Mouse (Mus musculus) C2C12 (cell line): Measurements from ENCODE around the gene Kcnab2. TPM values are rescaled to one million over a fixed set of nuclear protein-coding genes. Genes with fewer than 3 reads are reported as not detected.

Experiments
- H3K27me3 ChIP-seq: one replicate; pipeline ENCODE4 v1.6.1; 2011; ENCODE audit not compliant: control insufficient read depth, insufficient read depth, insufficient read length
- H3K36me3 ChIP-seq: one replicate; pipeline ENCODE4 v1.6.1; 2011; ENCODE audit not compliant: control insufficient read depth, insufficient read depth
- H3K4me3 ChIP-seq: one replicate; pipeline ENCODE4 v1.5.1; 2011; ENCODE audit warnings: mild to moderate bottlenecking, control low read depth; ENCODE audit not compliant: poor library complexity, insufficient read depth, severe bottlenecking
- H3K79me2 ChIP-seq: one replicate; pipeline ENCODE4 v1.6.1; 2011; ENCODE audit not compliant: control insufficient read depth, insufficient read depth
- H3K79me3 ChIP-seq: one replicate; pipeline ENCODE4 v1.6.1; 2011; ENCODE audit warnings: low read depth, control low read depth
- H3ac ChIP-seq: one replicate; pipeline ENCODE3; 2011; ENCODE audit warnings: low read depth; ENCODE audit not compliant: control insufficient read depth, insufficient read length
- CEBPB ChIP-seq: IDR thresholded peaks from one replicate; pipeline ENCODE4 v1.6.1; 2011; ENCODE audit warnings: low read depth, mild to moderate bottlenecking, control low read depth, moderate library complexity
- CTCF ChIP-seq: IDR thresholded peaks from one replicate; pipeline ENCODE4 v1.5.1; 2011; ENCODE audit not compliant: control insufficient read depth, insufficient read depth, insufficient read length
- FOSL1 ChIP-seq: IDR thresholded peaks from one replicate; pipeline ENCODE4 v1.8.0; 2011; ENCODE audit warnings: mild to moderate bottlenecking, low read length; ENCODE audit not compliant: poor library complexity, insufficient read depth, severe bottlenecking
- MAX ChIP-seq: IDR thresholded peaks from one replicate; pipeline ENCODE4 v1.6.1; 2011; ENCODE audit warnings: mild to moderate bottlenecking, control low read depth
- MYOD1 ChIP-seq: IDR thresholded peaks from one replicate; pipeline ENCODE4 v1.6.1; 2011; ENCODE audit warnings: low read depth; ENCODE audit not compliant: control insufficient read depth, insufficient read length
- MYOG ChIP-seq: IDR thresholded peaks from one replicate; pipeline ENCODE4 v1.6.1; 2011; ENCODE audit not compliant: control insufficient read depth, insufficient read length; ENCODE audit errors: extremely low read depth
- USF1 ChIP-seq: IDR thresholded peaks from one replicate; pipeline ENCODE4 v1.6.1; 2011; ENCODE audit warnings: low read depth, mild to moderate bottlenecking, control low read depth, moderate library complexity
- polyA plus RNA-seq: library from polyadenylated mRNA; unstranded; fragments of >200 nt; fragmentation: generic; extraction: Trizol; gene quantifications from one replicate; pipeline ENCODE4 v1.2.1, GENCODE M21; 2012; ENCODE audit warnings: missing spikeins

Gene Kcnab2
- polyA plus RNA-seq, 1 experiment: 8.5 TPM

DNA sequence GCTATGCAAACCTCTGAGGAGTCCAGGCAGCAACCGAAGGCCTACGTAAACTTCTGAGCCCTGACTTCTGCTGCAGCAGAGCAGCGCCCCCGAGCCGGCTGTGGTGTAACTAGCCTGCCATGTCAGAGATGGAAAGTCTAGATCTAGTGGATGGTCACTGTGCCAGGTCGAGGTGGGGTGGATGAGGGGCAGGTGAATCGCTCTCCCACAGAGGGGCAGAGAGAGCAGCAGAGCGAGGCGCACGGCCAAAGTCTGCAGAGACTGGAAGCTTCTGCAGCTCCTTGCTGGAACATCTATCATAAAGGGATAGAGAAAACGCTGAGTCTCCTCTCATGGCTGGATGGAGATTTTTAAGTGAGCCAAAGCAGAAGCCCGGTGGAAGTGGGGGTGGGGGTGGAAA lies 15.2 kb downstream of the Kcnab2 start:
- H3K27me3 ChIP-seq: peaks cover 11% of the 10 kb centered on the region
- TF ChIP-seq MAX: no peak
- no peak for TF ChIP-seq USF1
- no peak for TF ChIP-seq CEBPB
- TF ChIP-seq FOSL1: no peak
- TF ChIP-seq MYOD1: no peak
- no peak for TF ChIP-seq CTCF
- no peak for TF ChIP-seq MYOG
- no peak overlapping the region for H3K4me3 ChIP-seq
- no peaks in the 10 kb centered on the region for H3K79me3 ChIP-seq
- no peaks in the 10 kb centered on the region for H3K36me3 ChIP-seq
- no peak overlapping the region for H3ac ChIP-seq
- H3K79me2 ChIP-seq: no peaks in the 10 kb centered on the region

- no peak overlapping the region for H3ac ChIP-seq
- peaks cover 17% of the 10 kb centered on the region for H3K27me3 ChIP-seq
- H3K36me3 ChIP-seq: no peaks in the 10 kb centered on the region
- TF ChIP-seq USF1 (no peak), CEBPB (no peak), CTCF (no peak), FOSL1 (no peak), MAX (no peak), MYOG (no peak), MYOD1 (no peak)
- H3K79me2 ChIP-seq: no peaks in the 10 kb centered on the region
- no peak overlapping the region for H3K4me3 ChIP-seq
- H3K79me3 ChIP-seq: no peaks in the 10 kb centered on the region
Measured at GRCm38 (mm10) chr4:152457673-152458072, 20.0 kb downstream of the Kcnab2 start.

GRCm38 (mm10) chr4:152456609-152457008 lies 21.1 kb downstream of the Kcnab2 start:
- Histone ChIP-seq H3K79me2 (no peaks in the 10 kb centered on the region), H3K4me3 (no peak overlapping the region), H3K36me3 (no peaks in the 10 kb centered on the region), H3K27me3 (peaks cover 20% of the 10 kb centered on the region), H3ac (no peak overlapping the region), H3K79me3 (no peaks in the 10 kb centered on the region)
- TF ChIP-seq MAX (no peak), CTCF (no peak), USF1 (no peak), MYOG (no peak), FOSL1 (no peak)

GRCm38 (mm10) chr4:152454153-152454552 lies 23.5 kb downstream of the Kcnab2 start:
- no peak overlapping the region for H3K4me3 ChIP-seq
- H3K36me3 ChIP-seq: no peaks in the 10 kb centered on the region
- H3ac ChIP-seq: no peak overlapping the region
- H3K79me2 ChIP-seq: no peaks in the 10 kb centered on the region
- TF ChIP-seq CEBPB: no peak
- TF ChIP-seq MYOG: no peak
- TF ChIP-seq FOSL1: no peak
- TF ChIP-seq MYOD1: no peak
- TF ChIP-seq MAX: no peak
- TF ChIP-seq USF1: no peak
- no peak for TF ChIP-seq CTCF
- no peaks in the 10 kb centered on the region for H3K79me3 ChIP-seq
- H3K27me3 ChIP-seq: peaks cover 26% of the 10 kb centered on the region

- Histone ChIP-seq H3K4me3 (no peak overlapping the region), H3K79me2 (no peaks in the 10 kb centered on the region), H3K79me3 (no peaks in the 10 kb centered on the region), H3ac (no peak overlapping the region), H3K36me3 (no peaks in the 10 kb centered on the region), H3K27me3 (peaks cover 26% of the 10 kb centered on the region)
- TF ChIP-seq CTCF: no peak
- no peak for TF ChIP-seq MAX
- no peak for TF ChIP-seq CEBPB
- TF ChIP-seq USF1: no peak
- no peak for TF ChIP-seq MYOG
- TF ChIP-seq FOSL1: no peak
- no peak for TF ChIP-seq MYOD1
Measured at GRCm38 (mm10) chr4:152453079-152453478, 24.6 kb downstream of the Kcnab2 start.

GRCm38 (mm10) chr4:152451371-152451770 lies 26.3 kb downstream of the Kcnab2 start:
- Histone ChIP-seq H3ac (no peak overlapping the region), H3K36me3 (no peaks in the 10 kb centered on the region), H3K4me3 (no peak overlapping the region), H3K79me2 (no peaks in the 10 kb centered on the region), H3K27me3 (peaks cover 26% of the 10 kb centered on the region), H3K79me3 (no peaks in the 10 kb centered on the region)
- TF ChIP-seq FOSL1 (no peak), MYOG (no peak), CEBPB (no peak), USF1 (no peak), CTCF (no peak), MYOD1 (no peak), MAX (no peak)

DNA sequence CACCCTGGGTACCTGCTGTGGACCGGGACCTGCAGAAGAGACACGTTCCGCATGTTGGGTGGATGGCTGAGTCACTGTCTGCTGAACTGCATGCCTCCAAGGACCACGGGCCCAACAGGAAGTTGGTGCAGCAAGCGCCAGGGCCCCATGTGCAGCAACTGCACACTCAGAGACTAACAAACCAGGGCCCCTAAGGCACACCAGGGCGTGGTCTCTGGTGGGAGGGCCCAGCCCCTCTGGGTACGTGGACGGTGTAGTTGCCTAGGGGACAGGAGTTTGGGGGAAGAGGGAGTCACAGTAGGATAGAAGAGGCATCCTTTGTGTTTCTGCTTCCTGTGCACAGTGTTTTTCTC lies 29.0 kb downstream of the Kcnab2 start:
- Histone ChIP-seq H3K27me3 (peaks cover 29% of the 10 kb centered on the region), H3ac (no peak overlapping the region), H3K4me3 (peak overlapping the region; percentile 23), H3K79me3 (no peaks in the 10 kb centered on the region), H3K79me2 (no peaks in the 10 kb centered on the region), H3K36me3 (no peaks in the 10 kb centered on the region)
- no peak for TF ChIP-seq CEBPB
- no peak for TF ChIP-seq USF1
- peak; percentile 79 for TF ChIP-seq MAX
- no peak for TF ChIP-seq CTCF
- no peak for TF ChIP-seq MYOG
